Mouse (Mus musculus) spleen, postnatal 14 days (tissue): ENCODE data around the gene Timm10.
"Not testable (repeated sequence)": the region's sequence is repeated elsewhere in the genome, so short reads cannot be mapped to it uniquely, and the experiment has no call there.

Experiments
- DNase-seq, 2 experiments: peaks; one replicate each; pipeline ENCODE4 v3.0.0; 2021 to 2022; ENCODE audit warnings: low spot score in 2 of 2

Timm10 gene

GRCm38 (mm10) chr2:84826488-84827282, at the start of gene Timm10:
Gene Timm10, plus strand, starts transcription at chr2:84826997.
- peak; percentile 59 to 69 for DNase-seq

GRCm38 (mm10) chr2:84777706-84778105, 49.1 kb upstream of the Timm10 start:
- DNase-seq, result no peak

- no peak for DNase-seq
These were observed 47.6 kb upstream of the Timm10 start for GRCm38 (mm10) chr2:84779210-84779609.

GRCm38 (mm10) chr2:84783315-84783714, 43.5 kb upstream of the Timm10 start:
- no peak for DNase-seq

GRCm38 (mm10) chr2:84783840-84784566, 42.8 kb upstream of the Timm10 start:
- no peak for DNase-seq

- DNase-seq, result no peak
These were observed 38.5 kb upstream of the Timm10 start for GRCm38 (mm10) chr2:84788316-84788715.

- DNase-seq, result no peak
These were observed 36.4 kb upstream of the Timm10 start for GRCm38 (mm10) chr2:84790418-84790817.

- no peak for DNase-seq
These were observed 34.3 kb upstream of the Timm10 start for GRCm38 (mm10) chr2:84792516-84792915.

- DNase-seq, result no peak
These were observed 33.6 kb upstream of the Timm10 start for GRCm38 (mm10) chr2:84793154-84793553.

GRCm38 (mm10) chr2:84793871-84794270, 32.9 kb upstream of the Timm10 start:
- DNase-seq, result no peak

GRCm38 (mm10) chr2:84797833-84798492, 28.8 kb upstream of the Timm10 start:
- peak; percentile 66 to 78 for DNase-seq

GRCm38 (mm10) chr2:84798493-84798921, 28.3 kb upstream of the Timm10 start, which contains the start of gene Ube2l6:
Gene Ube2l6, plus strand, starts transcription at chr2:84798828.
- DNase-seq, result peak; percentile 77 to 80

- DNase-seq, result peak; percentile 49 to 61
These were observed 27.7 kb upstream of the Timm10 start for GRCm38 (mm10) chr2:84799041-84799561.

- no peak for DNase-seq
These were observed 26.5 kb upstream of the Timm10 start for GRCm38 (mm10) chr2:84800304-84800703.

- DNase-seq, result not testable (repeated sequence)
These were observed 25.6 kb upstream of the Timm10 start for GRCm38 (mm10) chr2:84801223-84801622.

GRCm38 (mm10) chr2:84803963-84804362, 22.8 kb upstream of the Timm10 start:
- DNase-seq, result no peak

- DNase-seq, result no peak
These were observed 20.3 kb upstream of the Timm10 start for GRCm38 (mm10) chr2:84806546-84806945.

- no peak for DNase-seq
These were observed 17.5 kb upstream of the Timm10 start for GRCm38 (mm10) chr2:84809330-84809729.

GRCm38 (mm10) chr2:84810526-84810885, 16.3 kb upstream of the Timm10 start:
- no peak for DNase-seq

- DNase-seq, result peak; percentile 80 to 81
These were observed 15.8 kb upstream of the Timm10 start for GRCm38 (mm10) chr2:84810886-84811577.

GRCm38 (mm10) chr2:84811880-84812279, 14.9 kb upstream of the Timm10 start:
- peak; percentile 72 to 81 for DNase-seq
